Mouse (Mus musculus) ES-Bruce4 (cell line): ENCODE results near the gene Nfatc4. TPM values are rescaled to one million over a fixed set of nuclear protein-coding genes. Genes with fewer than 3 reads are reported as not detected.

Source experiments
- H3K27ac ChIP-seq: 2 replicates; pipeline ENCODE4 v1.5.1; 2012; ENCODE audit warnings: low read length, inconsistent platforms; ENCODE audit not compliant: insufficient read depth
- H3K27me3 ChIP-seq: 2 replicates; pipeline ENCODE4 v1.6.1; 2012; ENCODE audit warnings: mild to moderate bottlenecking, low read length, inconsistent platforms; ENCODE audit not compliant: control insufficient read depth, poor library complexity, insufficient read depth, severe bottlenecking
- H3K36me3 ChIP-seq: 2 replicates; pipeline ENCODE4 v1.6.1; 2012; ENCODE audit warnings: inconsistent platforms, mild to moderate bottlenecking, low read length, moderate library complexity; ENCODE audit not compliant: control insufficient read depth, poor library complexity, insufficient read depth, severe bottlenecking
- H3K4me1 ChIP-seq: one replicate; pipeline ENCODE4 v1.8.1; 2011; ENCODE audit warnings: low read length; ENCODE audit not compliant: control insufficient read depth, insufficient read depth
- H3K4me3 ChIP-seq: 2 replicates; pipeline ENCODE4 v1.5.1; 2011; ENCODE audit warnings: low read depth, mild to moderate bottlenecking, low read length
- H3K9ac ChIP-seq: 2 replicates; pipeline ENCODE4 v1.6.1; 2012; ENCODE audit warnings: low read depth, mild to moderate bottlenecking, inconsistent platforms; ENCODE audit not compliant: poor library complexity, severe bottlenecking
- H3K9me3 ChIP-seq: replicated peaks from 2 replicates; pipeline ENCODE4 v1.6.1; 2012; ENCODE audit warnings: mild to moderate bottlenecking, low read length, inconsistent platforms; ENCODE audit not compliant: control insufficient read depth, poor library complexity, insufficient read depth, severe bottlenecking
- CTCF ChIP-seq: IDR thresholded peaks from one replicate; pipeline ENCODE4 v1.8.1; 2011; ENCODE audit warnings: low read depth, low read length
- EP300 ChIP-seq: IDR thresholded peaks from 2 replicates; pipeline ENCODE4 v1.6.1; 2011; ENCODE audit warnings: low read depth, low read length; ENCODE audit not compliant: insufficient read depth
- POLR2A ChIP-seq: IDR thresholded peaks from one replicate; pipeline ENCODE4 v1.8.1; 2011; ENCODE audit warnings: low read length; ENCODE audit not compliant: insufficient read depth
- polyA plus RNA-seq: library from polyadenylated mRNA; stranded (reverse); fragments of >200 nt; gene quantifications from 2 replicates; pipeline ENCODE4 v1.2.4, GENCODE M21; 2011; ENCODE audit warnings: low read depth; ENCODE audit not compliant: missing spikeins, insufficient read depth, insufficient read length

Gene Nfatc4
- polyA plus RNA-seq, 1 experiment, result 57.7 TPM

GRCm38 (mm10) chr14:55873714-55874683 is 51.1 kb downstream of the Nfatc4 start:
- Histone ChIP-seq H3K9me3 (no peaks in the 10 kb centered on the region), H3K9ac (no peak overlapping the region), H3K4me3 (peak overlapping the region; percentile 32), H3K36me3 (peaks cover 10% of the 10 kb centered on the region), H3K27ac (0 out of 2 replicates have a peak overlapping the region, but pooled peaks have one; percentile 1), H3K4me1 (peaks cover 3% of the 10 kb centered on the region), H3K27me3 (no peaks in the 10 kb centered on the region)
- TF ChIP-seq CTCF, result peak; percentile 97
- no peak for TF ChIP-seq POLR2A

GRCm38 (mm10) chr14:55877469-55878315 is 54.7 kb downstream of the Nfatc4 start:
- no peak overlapping the region for H3K9ac ChIP-seq
- H3K9me3 ChIP-seq, result no peaks in the 10 kb centered on the region
- peaks cover 8% of the 10 kb centered on the region for H3K4me1 ChIP-seq
- TF ChIP-seq EP300 (no peak), CTCF (no peak), POLR2A (no peak)
- H3K27ac ChIP-seq, result no peak overlapping the region
- H3K4me3 ChIP-seq, result no peak overlapping the region
- no peaks in the 10 kb centered on the region for H3K36me3 ChIP-seq
- H3K27me3 ChIP-seq, result no peaks in the 10 kb centered on the region

GRCm38 (mm10) chr14:55878316-55878940 is 55.5 kb downstream of the Nfatc4 start:
- Histone ChIP-seq H3K4me3 (no peak overlapping the region), H3K27ac (no peak overlapping the region), H3K4me1 (peaks cover 14% of the 10 kb centered on the region), H3K9me3 (no peaks in the 10 kb centered on the region), H3K9ac (no peak overlapping the region), H3K36me3 (no peaks in the 10 kb centered on the region), H3K27me3 (no peaks in the 10 kb centered on the region)
- TF ChIP-seq EP300 (no peak), CTCF (peak; percentile 27), POLR2A (no peak)

GRCm38 (mm10) chr14:55879623-55880022 is 56.7 kb downstream of the Nfatc4 start:
- Histone ChIP-seq H3K9ac (no peak overlapping the region), H3K27ac (no peak overlapping the region), H3K36me3 (no peaks in the 10 kb centered on the region), H3K4me1 (peaks cover 19% of the 10 kb centered on the region), H3K27me3 (no peaks in the 10 kb centered on the region), H3K4me3 (no peak overlapping the region), H3K9me3 (no peaks in the 10 kb centered on the region)
- TF ChIP-seq CTCF (peak; percentile 94), POLR2A (no peak), EP300 (no peak)

GRCm38 (mm10) chr14:55880982-55881381 is 58.0 kb downstream of the Nfatc4 start:
- Histone ChIP-seq H3K27ac (no peak overlapping the region), H3K36me3 (no peaks in the 10 kb centered on the region), H3K9me3 (no peaks in the 10 kb centered on the region), H3K9ac (no peak overlapping the region), H3K4me1 (peaks cover 19% of the 10 kb centered on the region), H3K4me3 (no peak overlapping the region), H3K27me3 (no peaks in the 10 kb centered on the region)
- TF ChIP-seq EP300 (no peak), CTCF (no peak), POLR2A (no peak)
